Mouse (Mus musculus) ES-E14 (cell line): ENCODE measurements at regions not wholly inside any gene's neighbourhood (a gene's known extent, or its start where the extent isn't known, plus 50 kb on each side); places are given as distances from the start of the nearest gene placed in this dataset.

Experiments
- DNase-seq: peaks from one replicate; pipeline ENCODE4 v3.0.0-alpha.2; 2013; ENCODE audit warnings: low read depth, low spot score
- H3K27ac ChIP-seq: 2 replicates; pipeline ENCODE4 v1.5.1; 2012; ENCODE audit warnings: low read depth, mild to moderate bottlenecking, low read length, moderate library complexity, mixed read lengths; ENCODE audit not compliant: poor library complexity, insufficient read depth, severe bottlenecking
- H3K36me3 ChIP-seq: 2 replicates; pipeline ENCODE4 v1.6.1; 2012; ENCODE audit warnings: mild to moderate bottlenecking, low read length, moderate library complexity, mixed read lengths; ENCODE audit not compliant: control insufficient read depth, poor library complexity, insufficient read depth, severe bottlenecking
- H3K4me1 ChIP-seq, 2 experiments: fragments of 150-350 bp in 1 of 2; sonication (generic) in 1 of 2; 2 replicates each; pipeline ENCODE4 v1.6.1; 2012; ENCODE audit warnings: low read length in 2 of 2, mild to moderate bottlenecking in 1 of 2, mixed read lengths in 1 of 2; ENCODE audit not compliant: control insufficient read depth in 2 of 2, insufficient read depth in 2 of 2, poor library complexity in 1 of 2
- H3K4me3 ChIP-seq, 2 experiments: fragments of 150-350 bp in 1 of 2; sonication (generic) in 1 of 2; 2 replicates each; pipeline ENCODE4 v1.5.1; 2012; ENCODE audit warnings: low read length in 2 of 2, low read depth in 1 of 2, mild to moderate bottlenecking in 1 of 2, mixed read lengths in 1 of 2; ENCODE audit not compliant: insufficient read depth in 1 of 2, poor library complexity in 1 of 2, severe bottlenecking in 1 of 2
- H3K9ac ChIP-seq: 2 replicates; pipeline ENCODE4 v1.6.1; 2012; ENCODE audit warnings: low read depth, mild to moderate bottlenecking, low read length, mixed read lengths; ENCODE audit not compliant: poor library complexity, insufficient read depth, severe bottlenecking
- H3K9me3 ChIP-seq: fragments of 150-350 bp; sonication (generic); 2 replicates; pipeline ENCODE4 v1.6.1; 2012; ENCODE audit warnings: low read depth, mild to moderate bottlenecking, low read length; ENCODE audit not compliant: control insufficient read depth, insufficient read depth
- CHD2 ChIP-seq: IDR thresholded peaks from 2 replicates; pipeline ENCODE4 v1.6.1; 2014; ENCODE audit warnings: mild to moderate bottlenecking, low read depth, low read length, inconsistent platforms
- HCFC1 ChIP-seq: IDR thresholded peaks from 2 replicates; pipeline ENCODE4 v1.6.1; 2012; ENCODE audit warnings: low read length, inconsistent platforms, borderline replicate concordance; ENCODE audit not compliant: insufficient read depth
- MAFK ChIP-seq: IDR thresholded peaks from 2 replicates; pipeline ENCODE4 v1.6.1; 2014; ENCODE audit warnings: mild to moderate bottlenecking, low read depth, low read length, inconsistent platforms; ENCODE audit not compliant: insufficient read depth
- ZC3H11A ChIP-seq: IDR thresholded peaks from 2 replicates; pipeline ENCODE4 v1.6.1; 2012; ENCODE audit warnings: low read depth, mild to moderate bottlenecking, inconsistent platforms, low read length, borderline replicate concordance
- ZNF384 ChIP-seq: IDR thresholded peaks from 2 replicates; pipeline ENCODE4 v1.6.1; 2012; ENCODE audit warnings: low read depth, low read length, inconsistent platforms
- in situ Hi-C, 2 experiments: fragments of 600-800 bp; cut with MboI; formaldehyde crosslinking; loops; one replicate each; pipeline ENCODE4 v1.15.1; 2025; ENCODE audit warnings: low sequenced_read_pairs in 2 of 2, inconsistent platforms in 1 of 2; ENCODE audit not compliant: unreplicated experiment in 2 of 2

DNA sequence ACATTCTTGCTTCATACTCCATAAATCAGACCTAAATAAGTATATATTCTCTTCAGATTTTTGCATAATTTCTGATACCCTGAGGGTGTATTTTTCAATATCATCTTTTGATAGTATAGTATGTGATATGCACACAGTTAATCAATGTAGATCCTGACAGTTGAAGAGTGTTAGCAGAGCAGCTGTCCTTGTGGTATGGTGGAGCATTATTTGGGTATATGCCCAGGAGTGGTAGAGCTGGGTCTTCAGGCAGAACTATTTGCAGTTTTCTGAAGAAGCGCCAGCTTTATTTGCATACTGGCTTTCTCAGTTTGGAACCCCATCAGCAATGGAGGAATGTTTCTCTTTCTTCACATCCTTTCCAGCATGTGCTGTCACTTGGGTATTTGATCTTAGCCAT lies 641.5 kb upstream of the Atxn7l3b start:
- in situ Hi-C loops = no loop called here
- H3K9ac ChIP-seq = no peak overlapping the region
- H3K27ac ChIP-seq = no peak overlapping the region
- TF ChIP-seq ZC3H11A (no peak), CHD2 (no peak), MAFK (no peak), HCFC1 (no peak), ZNF384 (no peak)
- H3K4me1 ChIP-seq = no peaks in the 10 kb centered on the region
- no peaks in the 10 kb centered on the region for H3K36me3 ChIP-seq
- H3K9me3 ChIP-seq = no peaks in the 10 kb centered on the region
- no peak for DNase-seq
- no peak overlapping the region for H3K4me3 ChIP-seq
